Mouse (Mus musculus) cerebellum, adult 2 months (tissue): Measurements from ENCODE around the gene Strip1. TPM values are rescaled to one million over a fixed set of nuclear protein-coding genes. Genes with fewer than 3 reads are reported as not detected.

ENCODE experiments used
- DNase-seq, 2 experiments: peaks; one replicate each; pipeline ENCODE4 v3.0.0; 2021
- H3K27ac ChIP-seq: fragments of 200-500 bp; 2 replicates; pipeline ENCODE4 v1.5.1; 2012; ENCODE audit warnings: low read length, control low read depth, inconsistent platforms; ENCODE audit not compliant: insufficient read depth
- H3K27me3 ChIP-seq: fragments of 200-500 bp; 2 replicates; pipeline ENCODE4 v1.6.1; 2012; ENCODE audit warnings: inconsistent platforms, mild to moderate bottlenecking, low read length, moderate library complexity; ENCODE audit not compliant: control insufficient read depth, insufficient read depth
- H3K4me1 ChIP-seq: fragments of 200-500 bp; 2 replicates; pipeline ENCODE4 v1.6.1; 2011; ENCODE audit warnings: low read length; ENCODE audit not compliant: control insufficient read depth, insufficient read depth
- H3K4me3 ChIP-seq: fragments of 200-500 bp; replicated peaks from 2 replicates; pipeline ENCODE3; 2011; ENCODE audit warnings: mild to moderate bottlenecking, low read depth, low read length, control low read depth; ENCODE audit not compliant: insufficient read depth
- CTCF ChIP-seq: fragments of 200-500 bp; IDR thresholded peaks from 2 replicates; pipeline ENCODE4 v1.5.1; 2011; ENCODE audit warnings: low read depth, mild to moderate bottlenecking, control low read depth, low read length, moderate library complexity, borderline replicate concordance; ENCODE audit not compliant: insufficient read depth
- POLR2A ChIP-seq: fragments of 200-500 bp; IDR thresholded peaks from 2 replicates; pipeline ENCODE4 v1.6.1; 2011; ENCODE audit warnings: low read length, control low read depth, borderline replicate concordance; ENCODE audit not compliant: insufficient read depth
- WGBS: fragments of 180-500 bp; shearing (Covaris S2); methylation state at CpG from one replicate; pipeline ENCODE4 v1.1.7; 2018; 5-methylcytosine and 5-hydroxymethylcytosine counted together
- polyA plus RNA-seq: library from polyadenylated mRNA; depleted of rRNA; stranded (reverse); fragments of >200 nt; gene quantifications from 2 replicates; pipeline ENCODE4 v1.2.3, GENCODE M21; 2012

Strip1 gene
- polyA plus RNA-seq, 1 experiment: 93.6 TPM

DNA sequence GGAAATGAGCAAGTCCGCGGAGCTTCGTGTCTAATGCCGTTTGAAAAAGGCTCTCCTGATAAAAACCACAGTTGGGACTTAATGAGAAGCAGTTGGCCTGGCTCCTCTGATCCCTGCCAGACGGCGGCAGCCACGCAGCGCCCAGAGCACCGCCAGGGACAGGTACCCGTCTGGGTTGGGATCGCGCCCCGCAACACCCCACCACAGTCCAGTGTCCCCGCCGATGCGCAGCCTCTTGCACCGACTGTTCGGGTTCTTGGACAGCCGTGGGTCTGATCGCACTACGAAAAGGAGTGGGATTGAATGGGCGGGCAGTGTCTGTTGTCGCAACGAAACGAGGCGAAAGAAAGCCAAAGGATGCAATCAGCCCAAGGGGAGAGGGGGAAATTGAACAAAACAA is 34.9 kb downstream of the Strip1 start:
- DNase-seq: peak in 1 of 2 experiments; percentile 58
- Histone ChIP-seq H3K4me3 (no peak overlapping the region), H3K27me3 (peaks cover 21% of the 10 kb centered on the region; the same call in 1 of the 2 replicates), H3K27ac (no peak overlapping the region), H3K4me1 (no peaks in the 10 kb centered on the region; the same call in 1 of the 2 replicates)
- 2% methylated on average over 26 of the region's 26 CpGs for whole genome bisulfite sequencing
- TF ChIP-seq CTCF: no peak
- TF ChIP-seq POLR2A: no peak

DNA sequence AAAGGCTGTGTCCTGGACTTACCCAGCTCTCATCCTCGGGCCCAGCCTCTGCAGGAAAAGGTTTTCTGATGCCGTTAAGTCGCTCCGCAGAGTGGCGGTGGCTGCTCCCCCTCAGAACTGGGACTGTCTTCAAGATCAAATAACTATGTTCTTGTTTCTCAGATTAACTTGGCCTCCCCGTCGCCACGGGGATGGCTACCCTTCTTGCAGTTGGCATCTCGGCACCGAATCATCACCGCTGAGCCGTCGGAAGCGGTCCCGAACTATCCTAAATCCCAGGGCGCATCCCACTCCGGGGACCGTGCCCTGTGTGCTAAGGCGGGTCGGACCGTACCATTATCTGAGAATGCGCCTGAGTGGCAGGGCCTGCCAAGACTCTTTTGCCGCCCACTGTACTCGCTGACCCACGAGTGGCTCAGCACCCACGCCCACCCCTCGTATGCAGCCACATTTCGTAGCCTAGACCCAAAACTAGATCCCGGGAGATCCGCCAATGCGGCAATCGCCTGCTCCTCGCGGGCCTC is 35.5 kb downstream of the Strip1 start:
- H3K4me3 ChIP-seq: no peak overlapping the region
- TF ChIP-seq POLR2A: no peak
- no peak for TF ChIP-seq CTCF
- H3K27ac ChIP-seq: no peak overlapping the region
- 5% methylated on average over 34 of the region's 34 CpGs for WGBS
- peaks cover 21% of the 10 kb centered on the region; the same call in 1 of the 2 replicates for H3K27me3 ChIP-seq
- H3K4me1 ChIP-seq: no peaks in the 10 kb centered on the region; the same call in 1 of the 2 replicates
- peak in 1 of 2 experiments; percentile 39 for DNase-seq

- DNase-seq: peak in 1 of 2 experiments; percentile 40
- peaks cover 21% of the 10 kb centered on the region; the same call in 1 of the 2 replicates for H3K27me3 ChIP-seq
- H3K4me1 ChIP-seq: no peaks in the 10 kb centered on the region; the same call in 1 of the 2 replicates
- no peak overlapping the region for H3K27ac ChIP-seq
- WGBS: 2% methylated on average over 50 of the region's 50 CpGs
- H3K4me3 ChIP-seq: no peak overlapping the region
- no peak for TF ChIP-seq CTCF
- TF ChIP-seq POLR2A: no peak
These were observed 36.1 kb downstream of the Strip1 start for GRCm38 (mm10) chr3:107595264-107595937.

GRCm38 (mm10) chr3:107594662-107595263 is 36.7 kb downstream of the Strip1 start, which contains the start of gene Alx3:
Gene Alx3 (plus strand): TSS chr3:107595031.
- Histone ChIP-seq H3K4me3 (no peak within 1 kb of the TSS), H3K27ac (no peak within 1 kb of the TSS), H3K27me3 (peaks cover 21% of the 10 kb centered on the region; the same call in 1 of the 2 replicates), H3K4me1 (no peaks in the 10 kb centered on the region; the same call in 1 of the 2 replicates)
- no peak for DNase-seq
- WGBS: 7% methylated on average over 32 of the region's 46 CpGs
- TF ChIP-seq POLR2A: no peak
- no peak for TF ChIP-seq CTCF

- no peak for TF ChIP-seq POLR2A
- no peak for TF ChIP-seq CTCF
- Histone ChIP-seq H3K4me1 (no peaks in the 10 kb centered on the region; the same call in 1 of the 2 replicates), H3K27ac (no peak overlapping the region), H3K27me3 (peaks cover 21% of the 10 kb centered on the region; the same call in 1 of the 2 replicates), H3K4me3 (no peak overlapping the region)
- WGBS: 99% methylated on average over 2 of the region's 2 CpGs
- no peak for DNase-seq
These were observed 37.9 kb downstream of the Strip1 start for GRCm38 (mm10) chr3:107593632-107594031.

GRCm38 (mm10) chr3:107591612-107592011 is 39.9 kb downstream of the Strip1 start:
- DNase-seq: no peak
- Histone ChIP-seq H3K4me1 (no peaks in the 10 kb centered on the region; the same call in 1 of the 2 replicates), H3K27me3 (peaks cover 12% of the 10 kb centered on the region; the same call in 1 of the 2 replicates), H3K27ac (no peak overlapping the region), H3K4me3 (no peak overlapping the region)
- TF ChIP-seq POLR2A (no peak), CTCF (no peak)
- WGBS: 88% methylated on average over 1 of the region's 1 CpGs

DNA sequence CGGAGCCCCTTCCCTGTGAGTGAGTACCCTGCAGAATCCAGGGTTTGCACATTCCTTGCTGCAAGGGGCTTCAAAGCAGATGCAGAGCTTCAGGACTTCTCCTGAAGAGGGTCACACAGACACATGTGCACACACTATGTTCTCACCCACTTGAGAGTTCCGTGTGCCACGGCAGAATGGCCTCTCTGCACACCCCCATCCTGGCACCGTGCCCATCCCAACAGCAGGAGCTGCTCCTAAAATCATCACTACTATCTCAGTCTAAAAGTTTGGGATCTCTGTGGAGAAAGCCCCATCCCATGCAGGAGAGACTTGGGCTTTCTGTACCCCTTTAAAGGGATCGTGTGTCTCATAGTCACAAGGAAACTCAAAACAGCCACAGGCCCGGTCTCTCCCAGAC is 45.0 kb downstream of the Strip1 start:
- WGBS: 68% methylated on average over 6 of the region's 6 CpGs
- no peaks in the 10 kb centered on the region for H3K4me1 ChIP-seq
- no peak for TF ChIP-seq POLR2A
- TF ChIP-seq CTCF: no peak
- no peak overlapping the region for H3K4me3 ChIP-seq
- no peak for DNase-seq
- peaks cover 4% of the 10 kb centered on the region for H3K27me3 ChIP-seq
- no peak overlapping the region for H3K27ac ChIP-seq

GRCm38 (mm10) chr3:107583893-107584292 is 47.6 kb downstream of the Strip1 start:
- H3K4me1 ChIP-seq: no peaks in the 10 kb centered on the region
- no peak for DNase-seq
- TF ChIP-seq CTCF: no peak
- no peak for TF ChIP-seq POLR2A
- H3K27ac ChIP-seq: no peak overlapping the region
- 56% methylated on average over 1 of the region's 1 CpGs for WGBS
- no peak overlapping the region for H3K4me3 ChIP-seq
- H3K27me3 ChIP-seq: peaks cover 8% of the 10 kb centered on the region
